Mouse (Mus musculus) cerebellum, adult 2 months (tissue): ENCODE results near the gene Epha2.

ENCODE experiments used
- CTCF ChIP-seq: fragments of 200-500 bp; IDR thresholded peaks from 2 replicates; pipeline ENCODE4 v1.5.1; 2011; ENCODE audit warnings: low read depth, mild to moderate bottlenecking, control low read depth, low read length, moderate library complexity, borderline replicate concordance; ENCODE audit not compliant: insufficient read depth
- POLR2A ChIP-seq: fragments of 200-500 bp; IDR thresholded peaks from 2 replicates; pipeline ENCODE4 v1.6.1; 2011; ENCODE audit warnings: low read length, control low read depth, borderline replicate concordance; ENCODE audit not compliant: insufficient read depth

GRCm38 (mm10) chr4:141273296-141273695, 27.7 kb upstream of the Epha2 start:
- TF ChIP-seq POLR2A (no peak), CTCF (peak; percentile 98)
